Mouse (Mus musculus): Measurements from ENCODE around the gene Ccdc85b.

DNA sequence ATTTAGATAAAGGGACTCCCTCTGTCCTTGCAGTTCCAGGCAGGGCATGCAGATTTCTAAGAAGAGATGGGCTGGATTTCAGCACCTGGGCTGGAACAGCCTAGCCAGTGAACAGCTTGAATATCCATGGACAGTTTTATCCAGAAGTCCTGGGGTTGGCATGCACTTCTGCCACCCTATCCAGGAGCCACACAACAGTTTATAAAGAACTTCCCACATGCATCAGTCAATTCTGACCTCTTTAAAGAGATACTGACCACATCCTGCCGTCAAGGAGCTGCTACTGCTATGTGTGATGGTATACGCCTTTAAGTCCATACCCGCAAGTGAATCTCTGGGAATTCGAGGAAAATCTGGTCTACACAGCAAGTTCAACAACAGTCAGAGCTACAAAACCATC lies 28.5 kb downstream of the Ccdc85b start:
- TF ChIP-seq ZC3H11A (IDR thresholded peaks at IDR 0.05; ENCODE audit: borderline replicate concordance, low read depth, low read length) (no peak), MAFK (IDR thresholded peaks at IDR 0.05; ENCODE audit: insufficient read depth, low read depth, low read length) (no peak), ZNF384 (IDR thresholded peaks at IDR 0.05; ENCODE audit: low read depth, low read length) (no peak)
